Mouse (Mus musculus): ENCODE data around the gene N4bp3. TPM values are rescaled to one million over a fixed set of nuclear protein-coding genes. Genes with fewer than 3 reads are reported as not detected.
"Not testable (repeated sequence)": the region's sequence is repeated elsewhere in the genome, so short reads cannot be mapped to it uniquely, and the experiment has no call there.

N4bp3 gene
- total and polyA plus RNA-seq, 3 experiments = 19.1 to 22.1 (median 21.2) TPM

- peak overlapping the region; percentile 89; the same call in 1 of the 2 replicates for H3K9ac ChIP-seq (ENCODE audit: insufficient read depth, low read depth)
- peaks cover 15% of the 10 kb centered on the region for H3K79me2 ChIP-seq (replicated peaks; ENCODE audit: control insufficient read depth, extremely low read depth, insufficient read depth, poor library complexity, severe bottlenecking)
- H3K36me3 ChIP-seq (replicated peaks in 1 of 2; ENCODE audit: control insufficient read depth in 1 of 2, insufficient read depth in 1 of 2, low read length in 1 of 2); H3K9me3 ChIP-seq (replicated peaks; ENCODE audit: low read length); dilution Hi-C loops (cut with MboI; ENCODE audit: extremely low pct_ligation_motif_present, extremely low pct_unique_long_range_greater_than_20kb, low sequenced_read_pairs); DNase-seq (ENCODE audit: extremely low read depth); H3K27ac ChIP-seq (ENCODE audit: insufficient read depth, low read depth); H3K27me3 ChIP-seq (replicated peaks): not testable (repeated sequence)
- H3K4me3 ChIP-seq (replicated peaks in 1 of 3; ENCODE audit: low read depth in 2 of 3, low read length in 2 of 3, poor library complexity in 1 of 3) = peak overlapping the region in 1 of 3 experiments; percentile 55
- in situ Hi-C loops (cut with MboI; ENCODE audit: low pct_ligation_motif_present, low pct_unique_long_range_greater_than_20kb, low sequenced_read_pairs) = loop anchor here (10.0 kb wide), 1 partner anchor 69 kb away; the partner anchor contains the start of gene 0610009B22Rik
- peaks cover 9 to 25% of the 10 kb centered on the region in 2 experiments for H3K4me1 ChIP-seq (ENCODE audit: control insufficient read depth in 1 of 2, insufficient read depth in 2 of 2)
- peak overlapping the region; percentile 32 for H3K4me2 ChIP-seq (ENCODE audit: insufficient read depth, low read depth, poor library complexity, severe bottlenecking)
Measured at GRCm38 (mm10) chr11:51616113-51616512, 34.5 kb downstream of the N4bp3 start.

DNA sequence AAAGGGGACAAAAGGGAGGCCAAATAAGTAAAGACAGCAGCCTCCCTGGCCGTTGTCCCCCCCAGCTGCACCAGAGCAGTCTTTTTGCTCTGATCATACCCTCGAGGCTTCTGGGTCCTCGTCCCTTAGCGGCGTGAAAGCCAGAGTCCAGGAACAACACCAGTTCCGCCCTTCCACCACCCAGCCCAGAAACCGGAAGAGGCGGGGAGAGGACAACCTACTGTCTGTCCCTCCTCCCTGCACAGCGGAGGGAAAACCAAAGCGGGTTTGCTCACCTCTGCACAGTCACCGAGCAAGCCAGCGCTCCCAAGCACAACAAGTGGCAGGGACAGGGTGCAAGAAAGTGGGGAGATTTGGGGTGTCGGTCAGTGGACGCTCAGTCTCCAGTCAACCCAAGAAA, 35.0 kb downstream of the N4bp3 start:
- Histone ChIP-seq H3K4me2 (ENCODE audit: insufficient read depth, low read depth, poor library complexity, severe bottlenecking) (peak overlapping the region; percentile 48), H3K9me3 (replicated peaks; ENCODE audit: low read length) (no peaks in the 10 kb centered on the region), H3K36me3 (replicated peaks in 1 of 2; ENCODE audit: control insufficient read depth in 1 of 2, insufficient read depth in 1 of 2, low read length in 1 of 2) (no peaks in the 10 kb centered on the region), H3K4me3 (replicated peaks in 1 of 3; ENCODE audit: low read depth in 2 of 3, low read length in 2 of 3, poor library complexity in 1 of 3) (peak overlapping the region; percentile 45 to 55 (median 49)), H3K4me1 (ENCODE audit: control insufficient read depth in 1 of 2, insufficient read depth in 2 of 2) (peaks cover 8 to 24% of the 10 kb centered on the region in 2 experiments), H3K9ac (ENCODE audit: insufficient read depth, low read depth) (peak overlapping the region; percentile 89), H3K27ac (ENCODE audit: insufficient read depth, low read depth) (no peak overlapping the region; the same call in 1 of the 2 replicates), H3K79me2 (replicated peaks; ENCODE audit: control insufficient read depth, extremely low read depth, insufficient read depth, poor library complexity, severe bottlenecking) (peaks cover 10% of the 10 kb centered on the region), H3K27me3 (replicated peaks) (no peaks in the 10 kb centered on the region)
- peak; percentile 94 for DNase-seq (ENCODE audit: extremely low read depth)
- in situ Hi-C loops (cut with MboI; ENCODE audit: low pct_ligation_motif_present, low pct_unique_long_range_greater_than_20kb, low sequenced_read_pairs) = loop anchor here (10.0 kb wide), 1 partner anchor 69 kb away; the partner anchor contains the start of gene 0610009B22Rik
- dilution Hi-C loops (cut with MboI; ENCODE audit: extremely low pct_ligation_motif_present, extremely low pct_unique_long_range_greater_than_20kb, low sequenced_read_pairs) = no loop called here
- TF ChIP-seq RCOR1 (conservative IDR thresholded peaks at IDR 0.05; ENCODE audit: low read depth, low read length) = no peak
- TF ChIP-seq MYC (IDR thresholded peaks at IDR 0.05; ENCODE audit: low read depth, low read length) = no peak; the same call in none of the 2 replicates
- TF ChIP-seq POLR2A (IDR thresholded peaks at IDR 0.05; ENCODE audit: low read depth, low read length) = peak; percentile 99
- no peak for TF ChIP-seq SMC3 (IDR thresholded peaks at IDR 0.05; ENCODE audit: low read depth, low read length)
- TF ChIP-seq TCF12 (IDR thresholded peaks at IDR 0.05; ENCODE audit: low read depth, low read length) = peak; percentile 88
- TF ChIP-seq ZKSCAN1 (IDR thresholded peaks at IDR 0.05; ENCODE audit: borderline replicate concordance, low read depth, low read length) = no peak
- TF ChIP-seq CHD1 (IDR thresholded peaks at IDR 0.05; ENCODE audit: low read depth, low read length) = no peak
- peak; percentile 56; the same call in 1 of the 2 replicates for TF ChIP-seq IRF4 (IDR thresholded peaks at IDR 0.05; ENCODE audit: low read depth, low read length)
- TF ChIP-seq MXI1 (IDR thresholded peaks at IDR 0.05; ENCODE audit: low read depth, low read length) = peak; percentile 80; the same call in 1 of the 2 replicates
- TF ChIP-seq USF2 (conservative IDR thresholded peaks at IDR 0.05; ENCODE audit: low read depth, low read length) = no peak
- TF ChIP-seq NRF1 (IDR thresholded peaks at IDR 0.05; ENCODE audit: low read depth, low read length) = peak; percentile 36; the same call in 1 of the 2 replicates
- TF ChIP-seq POLR2AphosphoS2 (IDR thresholded peaks at IDR 0.05; ENCODE audit: low read depth, low read length) = peak; percentile 79; the same call in 1 of the 2 replicates
- peak; percentile 42; the same call in 1 of the 2 replicates for TF ChIP-seq MAZ (IDR thresholded peaks at IDR 0.05; ENCODE audit: low read depth, low read length)
- TF ChIP-seq NELFE (IDR thresholded peaks at IDR 0.05; ENCODE audit: low read depth, low read length) = peak; percentile 97
- TF ChIP-seq EP300 (IDR thresholded peaks at IDR 0.05; ENCODE audit: low read length) = no peak
- TF ChIP-seq JUN (IDR thresholded peaks at IDR 0.05; ENCODE audit: insufficient read depth, low read depth, low read length) = no peak
- peak; percentile 70 for TF ChIP-seq MAX (IDR thresholded peaks at IDR 0.05; ENCODE audit: low read length)
- TF ChIP-seq RAD21 (IDR thresholded peaks at IDR 0.05; ENCODE audit: low read depth, low read length) = no peak
- no peak for TF ChIP-seq E2F4 (IDR thresholded peaks at IDR 0.05; ENCODE audit: insufficient replicate concordance, low read depth, low read length)
- 0 out of 2 replicates have a peak, but pooled peaks have one; percentile 51 for TF ChIP-seq KAT2A (IDR thresholded peaks at IDR 0.05; ENCODE audit: insufficient replicate concordance, low read length)
- no peak for TF ChIP-seq ZNF384 (IDR thresholded peaks at IDR 0.05; ENCODE audit: low read depth, low read length)
- TF ChIP-seq HCFC1 (IDR thresholded peaks at IDR 0.05; ENCODE audit: low read depth, low read length) = peak; percentile 82
- TF ChIP-seq MAFK (IDR thresholded peaks at IDR 0.05; ENCODE audit: insufficient replicate concordance, low read length) = no peak
- TF ChIP-seq BHLHE40 (IDR thresholded peaks at IDR 0.05; ENCODE audit: low read depth, low read length) = no peak
- no peak for TF ChIP-seq CHD2 (IDR thresholded peaks at IDR 0.05; ENCODE audit: low read length)
- no peak for TF ChIP-seq USF1 (IDR thresholded peaks at IDR 0.05; ENCODE audit: low read depth, low read length)
- TF ChIP-seq ZC3H11A (IDR thresholded peaks at IDR 0.05; ENCODE audit: low read depth, low read length) = no peak
- TF ChIP-seq SIN3A (IDR thresholded peaks at IDR 0.05; ENCODE audit: low read length) = peak; percentile 92
- no peak for TF ChIP-seq GABPA (IDR thresholded peaks at IDR 0.05; ENCODE audit: insufficient replicate concordance, low read depth, low read length)
- TF ChIP-seq ETS1 (conservative IDR thresholded peaks at IDR 0.05; ENCODE audit: low read depth, low read length) = no peak
- no peak for TF ChIP-seq JUND (conservative IDR thresholded peaks at IDR 0.05; ENCODE audit: low read depth, low read length)
- TF ChIP-seq CTCF (conservative IDR thresholded peaks at IDR 0.05 in 1 of 2, IDR thresholded peaks at IDR 0.05 in 1 of 2; ENCODE audit: low read depth in 2 of 2, low read length in 2 of 2) = no peak
- peak; percentile 88 for TF ChIP-seq TBP (conservative IDR thresholded peaks at IDR 0.05; ENCODE audit: low read depth, low read length)
